Mouse (Mus musculus) brain, embryonic 14.5 days (tissue): ENCODE results near the gene Rad51b. TPM values are rescaled to one million over a fixed set of nuclear protein-coding genes. Genes with fewer than 3 reads are reported as not detected.

Experiments used
- DNase-seq: peaks from one replicate; pipeline ENCODE4 v3.0.0-alpha.2; 2011; ENCODE audit warnings: low read depth
- CTCF ChIP-seq: fragments of 200-500 bp; IDR thresholded peaks from 2 replicates; pipeline ENCODE4 v1.5.1; 2012; ENCODE audit warnings: inconsistent platforms, mild to moderate bottlenecking, moderate library complexity, borderline replicate concordance; ENCODE audit not compliant: insufficient read depth, insufficient read length; ENCODE audit errors: extremely low read depth
- POLR2A ChIP-seq: fragments of 200-500 bp; IDR thresholded peaks from 2 replicates; pipeline ENCODE4 v1.6.1; 2012; ENCODE audit warnings: mild to moderate bottlenecking, inconsistent platforms, borderline replicate concordance; ENCODE audit not compliant: poor library complexity, insufficient read depth, insufficient read length, severe bottlenecking; ENCODE audit errors: extremely low read depth
- polyA plus RNA-seq: library from polyadenylated mRNA; depleted of rRNA; stranded (reverse); fragments of >200 nt; gene quantifications from 2 replicates; pipeline ENCODE4 v1.2.3, GENCODE M21; 2012; rRNA removed

Rad51b gene
- polyA plus RNA-seq = 0.67 and 1.1 TPM in 2 replicates

GRCm38 (mm10) chr12:79297121-79297576 is at the start of gene Rad51b:
Gene Rad51b, plus strand, starts transcription at chr12:79297282.
- no peak for TF ChIP-seq CTCF
- no peak for TF ChIP-seq POLR2A

GRCm38 (mm10) chr12:79248110-79248509 is 49.0 kb upstream of the Rad51b start:
- no peak for TF ChIP-seq POLR2A
- no peak for TF ChIP-seq CTCF
- DNase-seq = no peak

More at GRCm38 (mm10) chr12:79297121-79297576, at the start of gene Rad51b:
- peak; percentile 96 for DNase-seq

- TF ChIP-seq POLR2A = no peak
- TF ChIP-seq CTCF = no peak
- DNase-seq = no peak
Measured at GRCm38 (mm10) chr12:79253294-79254053, 43.6 kb upstream of the Rad51b start.

GRCm38 (mm10) chr12:79254975-79255374 is 42.1 kb upstream of the Rad51b start:
- DNase-seq = no peak
- TF ChIP-seq POLR2A = no peak
- TF ChIP-seq CTCF = no peak

GRCm38 (mm10) chr12:79260154-79260553 is 36.9 kb upstream of the Rad51b start:
- TF ChIP-seq POLR2A (no peak), CTCF (no peak)
- DNase-seq = no peak

GRCm38 (mm10) chr12:79261035-79261434 is 36.0 kb upstream of the Rad51b start:
- TF ChIP-seq CTCF (peak; percentile 67), POLR2A (no peak)
- peak; percentile 48 for DNase-seq

- TF ChIP-seq CTCF = no peak
- no peak for TF ChIP-seq POLR2A
Measured at GRCm38 (mm10) chr12:79272604-79273003, 24.5 kb upstream of the Rad51b start.

GRCm38 (mm10) chr12:79279513-79280115 is 17.5 kb upstream of the Rad51b start:
- no peak for DNase-seq
- TF ChIP-seq POLR2A = no peak
- TF ChIP-seq CTCF = no peak

More at GRCm38 (mm10) chr12:79272604-79273003, 24.5 kb upstream of the Rad51b start:
- DNase-seq = no peak

- no peak for DNase-seq
- TF ChIP-seq CTCF (no peak), POLR2A (no peak)
Measured at GRCm38 (mm10) chr12:79282595-79282994, 14.5 kb upstream of the Rad51b start.

GRCm38 (mm10) chr12:79292874-79293273 is 4.2 kb upstream of the Rad51b start:
- no peak for DNase-seq
- TF ChIP-seq CTCF (no peak), POLR2A (no peak)

- TF ChIP-seq CTCF (peak; percentile 39; the same call in 1 of the 2 replicates), POLR2A (0 out of 2 replicates have a peak, but pooled peaks have one; percentile 17)
- peak; percentile 99 for DNase-seq
Measured at GRCm38 (mm10) chr12:79296126-79296816, 811 bp upstream of the Rad51b start, which contains the start of gene Zfyve26. Gene Zfyve26, minus strand, starts transcription at chr12:79296304.
